Mouse (Mus musculus) colon, adult 2 months (tissue): ENCODE measurements around the gene Cd80. TPM values are rescaled to one million over a fixed set of nuclear protein-coding genes. Genes with fewer than 3 reads are reported as not detected.

Experiments used
- polyA plus RNA-seq: library from polyadenylated mRNA; depleted of rRNA; stranded (reverse); fragments of >200 nt; gene quantifications from 2 replicates; pipeline ENCODE4 v1.2.3, GENCODE M21; 2012; rRNA removed

Cd80 gene
- 0.16 and 0.19 TPM in 2 replicates for polyA plus RNA-seq

GRCm38 (mm10) chr16:38455511-38456418 lies at the start of gene Cd80:
TSS of gene Cd80 (plus strand) at chr16:38455561.

GRCm38 (mm10) chr16:38432498-38433425 lies 22.6 kb upstream of the Cd80 start, which contains the start of gene Pla1a:
TSS of gene Pla1a (minus strand) at chr16:38433145.

GRCm38 (mm10) chr16:38452442-38453202 lies 2.7 kb upstream of the Cd80 start, which contains the start of gene Adprh:
TSS of gene Adprh (minus strand) at chr16:38452703.

GRCm38 (mm10) chr16:38522129-38523084 lies 67.0 kb downstream of the Cd80 start, which contains the start of gene Timmdc1:
TSS of gene Timmdc1 (minus strand) at chr16:38522663.

Other genes starting within 250 kb of the Cd80 start
- gene Nr1i2, start 160.7 kb upstream of the Cd80 start, polyA plus RNA-seq = 36.9 and 38.3 TPM in 2 replicates
- 0.14 TPM in 1 of 2 replicates, not detected in the other for gene Maats1, start 113.4 kb upstream of the Cd80 start, polyA plus RNA-seq
- 69.0 and 78.8 TPM in 2 replicates for gene Cox17, start 108.6 kb upstream of the Cd80 start, polyA plus RNA-seq
- gene Gm21987, start 108.5 kb upstream of the Cd80 start, polyA plus RNA-seq = 2.8 TPM in 1 of 2 replicates, not detected in the other
- 24.8 and 31.2 TPM in 2 replicates for gene Popdc2, start 93.4 kb upstream of the Cd80 start, polyA plus RNA-seq
- 1.6 and 2.0 TPM in 2 replicates for gene Pla1a, start 22.4 kb upstream of the Cd80 start, polyA plus RNA-seq
- 32.6 and 40.6 TPM in 2 replicates for gene Adprh, start 2.9 kb upstream of the Cd80 start, polyA plus RNA-seq
- gene Timmdc1, start 67.1 kb downstream of the Cd80 start, polyA plus RNA-seq = 19.5 and 35.3 TPM in 2 replicates
- gene Poglut1, start 94.7 kb downstream of the Cd80 start, polyA plus RNA-seq = 8.8 and 9.5 TPM in 2 replicates
- gene Tmem39a, start 103.1 kb downstream of the Cd80 start, polyA plus RNA-seq = 51.5 and 60.9 TPM in 2 replicates